Mouse (Mus musculus) lung, adult 2 months (tissue): Measurements from ENCODE around the gene Vrk1. TPM values are rescaled to one million over a fixed set of nuclear protein-coding genes. Genes with fewer than 3 reads are reported as not detected.

Source experiments
- DNase-seq: peaks from one replicate; pipeline ENCODE4 v3.0.0; 2022
- H3K4me1 ChIP-seq: fragments of 200-500 bp; 2 replicates; pipeline ENCODE4 v1.6.1; 2011; ENCODE audit warnings: low read length; ENCODE audit not compliant: control insufficient read depth, insufficient read depth
- H3K4me3 ChIP-seq: fragments of 200-500 bp; replicated peaks from 2 replicates; pipeline ENCODE3; 2011; ENCODE audit warnings: low read depth, mild to moderate bottlenecking, control low read depth, low read length; ENCODE audit errors: extremely low read depth
- CTCF ChIP-seq: fragments of 200-500 bp; IDR thresholded peaks from 2 replicates; pipeline ENCODE4 v1.5.1; 2011; ENCODE audit warnings: mild to moderate bottlenecking, low read length, control low read depth; ENCODE audit not compliant: insufficient read depth
- POLR2A ChIP-seq: fragments of 200-500 bp; IDR thresholded peaks from 2 replicates; pipeline ENCODE4 v1.6.1; 2011; ENCODE audit warnings: low read depth, mild to moderate bottlenecking, control low read depth, low read length, borderline replicate concordance; ENCODE audit errors: extremely low read depth
- WGBS: fragments of 180-500 bp; shearing (Covaris S2); methylation state at CpG from one replicate; pipeline ENCODE4 v1.1.7; 2018; 5-methylcytosine and 5-hydroxymethylcytosine counted together
- polyA plus RNA-seq: library from polyadenylated mRNA; depleted of rRNA; stranded (reverse); fragments of >200 nt; gene quantifications from 2 replicates; pipeline ENCODE4 v1.2.3, GENCODE M21; 2012; rRNA removed

Gene Vrk1
- polyA plus RNA-seq: 5.2 and 7.9 TPM in 2 replicates

DNA sequence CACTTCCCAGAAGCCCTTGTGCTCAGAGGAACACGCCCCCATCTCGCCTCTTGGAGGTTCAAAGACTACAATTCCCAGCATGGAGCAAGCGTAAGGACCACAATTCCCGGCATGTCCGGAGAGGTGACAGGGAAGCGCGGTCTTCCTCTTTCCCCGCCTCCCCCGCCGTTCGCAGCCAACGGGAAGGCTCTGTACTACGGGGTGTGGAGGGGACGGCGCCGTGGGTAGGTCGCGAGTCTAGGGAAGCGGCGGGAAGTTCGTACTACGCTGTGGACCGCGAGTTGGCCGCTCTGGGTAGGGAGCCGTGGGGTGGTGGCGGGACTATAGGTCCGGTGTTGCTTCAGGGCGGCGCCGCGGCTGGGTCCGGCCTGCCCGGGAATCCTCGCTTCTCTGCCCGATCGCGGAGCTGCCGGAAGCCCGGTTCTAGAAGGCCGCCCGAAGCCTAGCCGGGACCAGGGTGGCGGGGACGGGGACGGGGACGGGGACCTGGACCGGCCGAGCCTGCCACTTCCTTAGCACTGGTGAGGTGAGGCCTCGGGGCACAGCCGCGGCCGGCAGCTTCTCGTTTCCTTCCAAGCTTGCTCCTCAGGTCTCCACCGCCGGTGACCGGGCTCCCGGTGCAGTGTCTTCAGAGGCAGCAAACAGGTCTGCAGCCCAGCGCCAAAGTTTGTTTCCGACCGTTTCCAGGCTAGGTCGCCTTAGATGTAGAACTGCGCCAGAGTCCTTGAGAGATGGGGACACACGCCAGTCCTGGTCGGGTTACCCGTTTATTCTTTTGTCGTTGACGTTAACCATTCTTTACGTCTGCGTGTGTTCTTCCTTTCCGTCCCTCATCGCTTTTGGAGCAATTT is at the start of gene Vrk1:
TSS of gene Vrk1 (plus strand) at position 164 of the 851 bp plus-strand sequence.
- under 1% methylated on average over 72 of the region's 72 CpGs for WGBS
- TF ChIP-seq POLR2A: peak; percentile 48; the same call in 1 of the 2 replicates
- TF ChIP-seq CTCF: no peak
- DNase-seq: peak; percentile 89
- peak within 1 kb of the TSS; percentile 67 for H3K4me3 ChIP-seq
- no peaks in the 10 kb centered on the region for H3K4me1 ChIP-seq

- Histone ChIP-seq H3K4me3 (no peak overlapping the region), H3K4me1 (no peaks in the 10 kb centered on the region)
- DNase-seq: no peak
- WGBS: 13% methylated on average over 19 of the region's 19 CpGs
- TF ChIP-seq POLR2A (no peak), CTCF (no peak)
These were observed 49.3 kb upstream of the Vrk1 start for GRCm38 (mm10) chr12:105960592-105961330.

DNA sequence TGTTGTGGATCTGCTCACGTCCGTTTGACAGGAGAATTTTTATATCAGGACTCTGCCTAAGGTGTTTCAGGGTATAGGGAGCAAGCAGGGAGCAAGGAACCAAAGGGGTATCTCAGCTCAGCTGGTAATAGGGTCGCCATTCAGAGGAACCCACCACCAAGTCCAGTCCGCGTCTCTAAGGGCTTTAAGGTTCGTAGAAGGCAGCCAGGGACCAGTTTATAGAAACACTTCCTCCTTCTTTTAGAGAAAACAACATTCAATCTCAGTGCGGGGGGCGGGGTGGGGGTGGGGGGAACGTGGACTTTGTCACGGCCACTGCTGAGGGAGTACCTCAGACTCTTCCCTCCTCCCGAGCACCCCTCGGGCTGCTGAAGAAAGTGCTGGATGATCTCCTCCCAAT is 48.4 kb upstream of the Vrk1 start:
- Histone ChIP-seq H3K4me3 (no peak overlapping the region), H3K4me1 (no peaks in the 10 kb centered on the region)
- TF ChIP-seq POLR2A (no peak), CTCF (no peak)
- 5% methylated on average over 12 of the region's 12 CpGs for WGBS
- DNase-seq: no peak

GRCm38 (mm10) chr12:105962103-105963011 is 47.7 kb upstream of the Vrk1 start:
- H3K4me3 ChIP-seq: peak overlapping the region; percentile 72
- peak; percentile 97 for TF ChIP-seq CTCF
- TF ChIP-seq POLR2A: no peak
- no peaks in the 10 kb centered on the region for H3K4me1 ChIP-seq
- DNase-seq: peak; percentile 82
- 1% methylated on average over 37 of the region's 37 CpGs for WGBS

DNA sequence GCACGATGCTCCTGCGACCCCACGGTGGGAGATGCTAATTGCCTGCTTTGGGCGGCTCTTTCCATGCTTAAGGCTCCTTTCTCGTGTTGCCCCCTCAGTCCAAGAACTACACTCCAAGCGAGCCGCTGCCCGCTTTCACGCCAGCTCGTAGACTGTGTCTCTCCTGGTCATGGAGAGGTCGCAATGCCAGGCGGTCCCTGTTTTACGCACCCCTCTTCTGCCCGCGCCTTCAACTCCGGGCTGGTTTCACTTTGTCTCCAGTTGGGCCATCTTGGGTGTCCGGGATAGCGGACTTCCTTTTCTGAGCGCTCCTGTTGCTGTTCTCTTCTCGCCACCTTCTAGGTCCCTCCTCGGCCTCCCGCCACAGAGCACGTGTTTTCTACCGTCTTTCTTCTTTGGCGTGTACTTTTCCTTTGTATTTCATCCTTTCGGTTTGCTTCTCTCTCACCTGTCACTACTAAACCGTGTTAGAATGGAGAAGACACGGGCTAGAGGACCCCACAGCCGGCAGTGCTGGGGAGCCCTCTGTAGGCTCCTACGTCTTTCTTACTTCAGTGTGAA is 46.9 kb upstream of the Vrk1 start:
- Histone ChIP-seq H3K4me3 (peak overlapping the region; percentile 72), H3K4me1 (no peaks in the 10 kb centered on the region)
- DNase-seq: peak; percentile 32
- TF ChIP-seq POLR2A (no peak), CTCF (no peak)
- 4% methylated on average over 30 of the region's 30 CpGs for WGBS

GRCm38 (mm10) chr12:105966887-105967637 is 43.0 kb upstream of the Vrk1 start:
- Histone ChIP-seq H3K4me1 (no peaks in the 10 kb centered on the region), H3K4me3 (no peak overlapping the region)
- 46% methylated on average over 19 of the region's 19 CpGs for WGBS
- no peak for DNase-seq
- TF ChIP-seq CTCF (no peak), POLR2A (no peak)

DNA sequence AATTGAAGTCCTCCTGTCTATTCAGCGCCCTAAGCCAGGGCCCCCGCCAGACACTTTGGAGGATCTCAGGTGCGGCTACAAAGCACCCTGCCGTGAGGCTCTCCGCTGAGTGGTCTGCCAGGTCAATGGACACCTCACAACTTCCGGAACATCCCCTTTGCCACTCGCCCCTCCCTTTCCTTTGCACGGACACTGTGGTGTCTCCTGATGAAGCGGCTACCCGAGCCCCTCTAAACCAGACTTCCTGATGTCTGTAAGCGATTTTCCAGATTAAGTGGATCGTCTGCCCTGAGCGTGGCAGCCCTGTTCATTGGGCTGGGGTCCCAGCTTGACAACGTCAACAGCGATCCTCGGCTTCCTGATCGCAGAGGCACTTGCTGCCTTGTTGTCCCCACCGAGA is 42.2 kb upstream of the Vrk1 start:
- Histone ChIP-seq H3K4me3 (no peak overlapping the region), H3K4me1 (no peaks in the 10 kb centered on the region)
- DNase-seq: no peak
- WGBS: 8% methylated on average over 18 of the region's 18 CpGs
- no peak for TF ChIP-seq CTCF
- no peak for TF ChIP-seq POLR2A

GRCm38 (mm10) chr12:105971182-105971581 is 38.8 kb upstream of the Vrk1 start:
- TF ChIP-seq CTCF (no peak), POLR2A (no peak)
- 52% methylated on average over 7 of the region's 7 CpGs for WGBS
- no peak overlapping the region for H3K4me3 ChIP-seq
- no peaks in the 10 kb centered on the region for H3K4me1 ChIP-seq
- no peak for DNase-seq
